Comparison of ENCODE assay signal across 33 mouse cellular contexts in the genomic region with DNA sequence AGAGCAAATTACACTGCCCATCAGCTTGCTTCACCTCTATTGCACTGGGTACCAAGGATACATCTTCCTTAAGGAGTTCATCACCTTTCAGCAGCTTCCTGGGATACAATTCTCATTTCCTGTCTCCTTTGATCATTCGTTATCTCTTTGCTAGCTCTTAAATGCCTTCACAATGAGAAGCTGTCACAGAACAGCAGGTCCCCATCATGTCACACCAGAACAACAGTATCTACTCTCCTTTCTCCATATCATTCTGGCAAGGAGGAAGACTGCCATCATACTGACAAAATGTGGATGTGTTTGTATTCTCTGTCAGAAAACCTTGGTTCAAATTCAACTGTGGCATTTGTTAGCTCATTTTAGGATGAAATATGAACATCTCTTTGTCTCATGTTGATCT. TPM values are rescaled to one million over a fixed set of nuclear protein-coding genes. Genes with fewer than 3 reads are reported as not detected.
"Had no signal": no experiment of that assay in that cellular context is flagged by ENCODE, and none has a peak within 500 bp of the region (broad histone marks: within the 10 kb centered on the region; RNA-seq: fewer than 3 reads in every experiment).

No protein-coding gene starts in this region.

- H3K4me1 ChIP-seq: embryonic facial prominence, embryonic 10.5 days; embryonic facial prominence, embryonic 12.5 days; embryonic facial prominence, embryonic 13.5 days; embryonic facial prominence, embryonic 15.5 days; forebrain, embryonic 10.5 days; forebrain, embryonic 12.5 days; forebrain, embryonic 13.5 days; forebrain, embryonic 15.5 days had no signal

- H3K27ac ChIP-seq: embryonic facial prominence, embryonic 10.5 days; embryonic facial prominence, embryonic 12.5 days; embryonic facial prominence, embryonic 13.5 days; embryonic facial prominence, embryonic 15.5 days; forebrain, embryonic 10.5 days; forebrain, embryonic 12.5 days; forebrain, embryonic 13.5 days; forebrain, embryonic 15.5 days; gastrocnemius, adult 2 months; heart, adult 2 months had no signal

- H3K4me3 ChIP-seq: embryonic facial prominence, embryonic 10.5 days; embryonic facial prominence, embryonic 12.5 days; embryonic facial prominence, embryonic 13.5 days; embryonic facial prominence, embryonic 15.5 days; erythroblast, embryonic 14.5 days; forebrain, embryonic 10.5 days; forebrain, embryonic 12.5 days; forebrain, embryonic 13.5 days; forebrain, embryonic 15.5 days; gastrocnemius, adult 2 months; heart, adult 2 months had no signal

- H3K27me3 ChIP-seq: embryonic facial prominence, embryonic 12.5 days; embryonic facial prominence, embryonic 13.5 days; embryonic facial prominence, embryonic 15.5 days; forebrain, embryonic 12.5 days; forebrain, embryonic 13.5 days; forebrain, embryonic 15.5 days had no signal

- H3K36me3 ChIP-seq: embryonic facial prominence, embryonic 10.5 days; embryonic facial prominence, embryonic 12.5 days; embryonic facial prominence, embryonic 13.5 days; embryonic facial prominence, embryonic 15.5 days; forebrain, embryonic 10.5 days; forebrain, embryonic 12.5 days; forebrain, embryonic 15.5 days had no signal

- H3K4me2 ChIP-seq: embryonic facial prominence, embryonic 12.5 days; embryonic facial prominence, embryonic 13.5 days; embryonic facial prominence, embryonic 15.5 days; forebrain, embryonic 12.5 days; forebrain, embryonic 13.5 days; forebrain, embryonic 15.5 days had no signal

- H3K9ac ChIP-seq: embryonic facial prominence, embryonic 12.5 days; embryonic facial prominence, embryonic 13.5 days; embryonic facial prominence, embryonic 15.5 days; forebrain, embryonic 12.5 days; forebrain, embryonic 13.5 days; forebrain, embryonic 15.5 days; forebrain, postnatal 0 days had no signal

- H3K9me3 ChIP-seq: embryonic facial prominence, embryonic 10.5 days; embryonic facial prominence, embryonic 12.5 days; embryonic facial prominence, embryonic 13.5 days; embryonic facial prominence, embryonic 15.5 days; forebrain, embryonic 10.5 days; forebrain, embryonic 12.5 days; forebrain, embryonic 13.5 days; forebrain, embryonic 15.5 days had no signal

- DNase-seq: cerebellum, adult 2 months; cerebellum, adult 8-10 months; cerebellum, adult 9-10 months; cerebellum, adult 9-11 months; cerebellum, postnatal 10 days; cerebellum, postnatal 14 days; cerebellum, postnatal 25 days; cerebellum, postnatal 36 days; embryo, embryonic 11 days; forebrain, postnatal 0 days; gastrocnemius, adult 2 months; gastrocnemius, postnatal 10 days; gastrocnemius, postnatal 14 days; gastrocnemius, postnatal 25 days; gastrocnemius, postnatal 36 days; heart, adult 18-20 months; heart, adult 2 months had no signal

- ATAC-seq: forebrain, embryonic 13.5 days; forebrain, embryonic 14.5 days; forebrain, embryonic 15.5 days; forebrain, embryonic 16.5 days; forebrain, postnatal 0 days had no signal

RNA-seq across cellular contexts. Expression of gene Mroh9, which starts 19.5 kb away (rescaled TPM):
- polyA plus RNA-seq: cerebellum, adult 2 months; cortical plate, adult 2 months; embryonic facial prominence, embryonic 10.5 days; embryonic facial prominence, embryonic 11.5 days; embryonic facial prominence, embryonic 12.5 days; embryonic facial prominence, embryonic 13.5 days; embryonic facial prominence, embryonic 15.5 days; erythroblast, embryonic 14.5 days; forebrain, embryonic 10.5 days; forebrain, embryonic 11.5 days; forebrain, embryonic 12.5 days; forebrain, embryonic 13.5 days; forebrain, embryonic 14.5 days; forebrain, embryonic 15.5 days; forebrain, embryonic 16.5 days; forebrain, postnatal 0 days; frontal cortex, adult 2 months; gonadal fat pad, adult 2 months; heart, adult 2 months had no signal
